In genomic region chr10:75429004-75429380, GRCm38 (mm10) we compare ENCODE assay signal across 13 mouse cellular contexts. TPM values are rescaled to one million over a fixed set of nuclear protein-coding genes. Genes with fewer than 3 reads are reported as not detected.
A peak's percentile ranks its signal among the peaks of the same experiment; 100 is the strongest.
DNase-seq lines count a peak whose midpoint lies in the region; ATAC-seq and TF ChIP-seq lines count a peak whose summit lies in the region.
"Had no signal": no experiment of that assay in that cellular context is flagged by ENCODE, and none has a peak within 500 bp of the region (broad histone marks: within the 10 kb centered on the region; RNA-seq: fewer than 3 reads in every experiment).

No protein-coding gene starts in this region.

- H3K4me2 ChIP-seq in kidney, embryonic 15.5 days: no peak overlapping the region
- H3K4me2 ChIP-seq in liver, embryonic 14.5 days (ENCODE audit: low read depth): peak overlapping the region; percentile 3; the same call in 1 of the 2 replicates

- intact Hi-C loops in left cerebral cortex, postnatal 10 days (cut with DNase I): no loop called here

- H3K9me3 ChIP-seq in kidney, embryonic 15.5 days (replicated peaks): no peaks in the 10 kb centered on the region
- H3K9me3 ChIP-seq in liver, embryonic 14.5 days (ENCODE audit: control insufficient read depth, low read length): no peaks in the 10 kb centered on the region

- no peak for DNase-seq in spleen, adult 2 months (ENCODE audit: low read depth in 1 of 2, low spot score in 2 of 2)
- DNase-seq in spleen, adult 12 weeks (ENCODE audit: low spot score): no peak
- DNase-seq in liver, embryonic 14.5 days (ENCODE audit: low read depth in 3 of 3, low spot score in 3 of 3): peak in 2 of 3 experiments; percentile 33 to 35
- no peak for DNase-seq in MN1 (ENCODE audit: low spot score)
- DNase-seq in left cerebral cortex, postnatal 10 days (ENCODE audit: extremely low spot score in 1 of 2, low spot score in 2 of 2): no peak
- no peak for DNase-seq in right cerebral cortex, postnatal 10 days (ENCODE audit: low spot score in 2 of 2)
- DNase-seq: cerebellum, adult 2 months; heart, postnatal 36 days; lung, postnatal 4 days; midbrain, embryonic 14.5 days; thymus, adult 2 months had no signal

- peaks cover 24% of the 10 kb centered on the region for H3K4me1 ChIP-seq in spleen, adult 2 months (ENCODE audit: control insufficient read depth, insufficient read depth, insufficient read length)
- no peaks in the 10 kb centered on the region for H3K4me1 ChIP-seq in kidney, embryonic 15.5 days
- peaks cover 0 to 9% of the 10 kb centered on the region in 2 experiments; a peak in 2 of 4 replicates for H3K4me1 ChIP-seq in liver, embryonic 14.5 days (replicated peaks; ENCODE audit: control insufficient read depth in 2 of 2, insufficient read depth in 2 of 2, low read length in 1 of 2)

- H3K27ac ChIP-seq in spleen, adult 2 months (ENCODE audit: insufficient read depth, low read length): peak overlapping the region; percentile 88
- 0 out of 2 replicates have a peak overlapping the region, but pooled peaks have one; percentile 22 for H3K27ac ChIP-seq in kidney, embryonic 15.5 days
- no peak overlapping the region for H3K27ac ChIP-seq in liver, embryonic 14.5 days

- TF ChIP-seq EP300 in liver, embryonic 14.5 days (IDR thresholded peaks at IDR 0.05; ENCODE audit: low read depth): no peak; the same call in 1 of the 2 replicates

- H3K4me3 ChIP-seq in spleen, adult 2 months (ENCODE audit: extremely low read depth, insufficient read depth, insufficient read length): peak overlapping the region; percentile 12; the same call in 1 of the 2 replicates
- H3K4me3 ChIP-seq in kidney, embryonic 15.5 days (replicated peaks): no peak overlapping the region
- no peak overlapping the region for H3K4me3 ChIP-seq in liver, embryonic 14.5 days (ENCODE audit: insufficient read depth in 1 of 2, low read depth in 2 of 2, low read length in 2 of 2)

- 43% methylated on average over 6 of the region's 6 CpGs for WGBS in spleen, adult 2 months
- WGBS in kidney, embryonic 15.5 days: 73% methylated on average over 6 of the region's 6 CpGs
- WGBS in liver, embryonic 14.5 days (ENCODE audit: insufficient replicate concordance): 61% methylated on average over 6 of the region's 6 CpGs

- no peak for TF ChIP-seq CTCF in spleen, adult 2 months (IDR thresholded peaks at IDR 0.05; ENCODE audit: extremely low read depth, insufficient read depth, insufficient read length, insufficient replicate concordance)
- TF ChIP-seq CTCF in liver, embryonic 14.5 days (IDR thresholded peaks at IDR 0.05; ENCODE audit: low read depth): no peak

- peak; percentile 78; the same call in 1 of the 2 replicates for ATAC-seq in kidney, embryonic 15.5 days (replicated peaks; ENCODE audit: low FRiP score)
- ATAC-seq in liver, embryonic 14.5 days (ENCODE audit: insufficient read depth): peak; percentile 90

- no peaks in the 10 kb centered on the region for H3K27me3 ChIP-seq in spleen, adult 2 months (ENCODE audit: control insufficient read depth, insufficient read depth, low read length)
- no peaks in the 10 kb centered on the region for H3K27me3 ChIP-seq in kidney, embryonic 15.5 days
- H3K27me3 ChIP-seq in liver, embryonic 14.5 days (ENCODE audit: control insufficient read depth, insufficient read depth, low read length): no peaks in the 10 kb centered on the region

- no peak for TF ChIP-seq POLR2A in spleen, adult 2 months (IDR thresholded peaks at IDR 0.05; ENCODE audit: low read depth, low read length)

- no peak overlapping the region for H3K9ac ChIP-seq in kidney, embryonic 15.5 days
- H3K9ac ChIP-seq in liver, embryonic 14.5 days (replicated peaks): no peak overlapping the region

- no peaks in the 10 kb centered on the region for H3K36me3 ChIP-seq in spleen, adult 2 months (ENCODE audit: control insufficient read depth, insufficient read depth, low read length)
- no peaks in the 10 kb centered on the region for H3K36me3 ChIP-seq in kidney, embryonic 15.5 days
- H3K36me3 ChIP-seq in liver, embryonic 14.5 days (replicated peaks; ENCODE audit: control insufficient read depth, insufficient read depth, low read depth): no peaks in the 10 kb centered on the region

RNA-seq across cellular contexts. Expression of gene Upb1, which starts 28.1 kb away (rescaled TPM):
- 0.74 and 1.3 TPM in 2 replicates for polyA plus RNA-seq in spleen, adult 2 months (2012; rRNA removed)
- polyA plus RNA-seq in kidney, embryonic 15.5 days (2015; fragmentation: Nextera tagmentation; extraction: Ambion mirVana): 1.6 and 1.8 TPM in 2 replicates
- polyA plus RNA-seq in liver, embryonic 14.5 days (2012; rRNA removed): 8.1 and 8.8 TPM in 2 replicates
- 18.3 and 20.1 TPM in 2 replicates for polyA plus RNA-seq in liver, embryonic 14.5 days (2014; fragmentation: Nextera tagmentation; extraction: Ambion mirVana)
- under 1 TPM; 0.32 to 0.51 TPM for total RNA-seq in left cerebral cortex, postnatal 10 days (2021)
- polyA plus RNA-seq: neural tube, embryonic 11.5 days had no signal

Comparison
In these comparisons a context has a peak if more than half of its experiments do, and no peak if none do; other contexts are left out.
1. DNase-seq: peak in liver, embryonic 14.5 days (2 of 3); none in spleen, adult 2 months (0 of 2), spleen, adult 12 weeks (single experiment), MN1 (single experiment), left cerebral cortex, postnatal 10 days (0 of 2) and right cerebral cortex, postnatal 10 days (0 of 2).